Mouse (Mus musculus) lung, embryonic 16.5 days (tissue): ENCODE data around the gene Trp53. TPM values are rescaled to one million over a fixed set of nuclear protein-coding genes. Genes with fewer than 3 reads are reported as not detected.

Source experiments
- ATAC-seq: fragments of 200-750 bp; cut with Nextera tagmentation; 2 replicates; pipeline ENCODE4 v1.8.0; 2017; ENCODE audit warnings: low read depth, mild to moderate bottlenecking, moderate library complexity
- H3K27ac ChIP-seq: fragments of 300-500 bp; sonication (generic); 2 replicates; pipeline ENCODE4 v1.5.1; 2014; ENCODE audit warnings: mild to moderate bottlenecking, control low read depth, low read length
- H3K27me3 ChIP-seq: fragments of 300-500 bp; sonication (generic); 2 replicates; pipeline ENCODE4 v1.6.1; 2014; ENCODE audit warnings: low read depth, low read length, mixed read lengths; ENCODE audit not compliant: control insufficient read depth, insufficient read depth
- H3K36me3 ChIP-seq: fragments of 300-500 bp; sonication (generic); 2 replicates; pipeline ENCODE4 v1.6.1; 2014; ENCODE audit warnings: low read length; ENCODE audit not compliant: control insufficient read depth, insufficient read depth
- H3K4me1 ChIP-seq: fragments of 300-500 bp; sonication (generic); replicated peaks from 2 replicates; pipeline ENCODE4 v1.6.1; 2014; ENCODE audit warnings: low read length, mixed read lengths; ENCODE audit not compliant: control insufficient read depth, insufficient read depth
- H3K4me2 ChIP-seq: fragments of 300-500 bp; sonication (generic); 2 replicates; pipeline ENCODE4 v1.6.1; 2014; ENCODE audit warnings: low read depth, low read length, control low read depth
- H3K4me3 ChIP-seq: fragments of 300-500 bp; sonication (generic); 2 replicates; pipeline ENCODE4 v1.5.1; 2014; ENCODE audit warnings: mild to moderate bottlenecking, low read length, control low read depth
- H3K9ac ChIP-seq: fragments of 300-500 bp; sonication (generic); 2 replicates; pipeline ENCODE4 v1.6.1; 2014; ENCODE audit warnings: low read length, control low read depth
- H3K9me3 ChIP-seq: fragments of 300-500 bp; sonication (generic); 2 replicates; pipeline ENCODE4 v1.6.1; 2016; ENCODE audit warnings: low read length; ENCODE audit not compliant: control insufficient read depth
- WGBS: fragments of 180-500 bp; shearing (Covaris S2); extraction: QIAGEN DNeasy Blood & Tissue Kit; methylation state at CpG from one replicate; pipeline ENCODE4 v1.1.7; 2014; 5-methylcytosine and 5-hydroxymethylcytosine counted together
- polyA plus RNA-seq: library from polyadenylated mRNA; unstranded; fragments of >200 nt; fragmentation: Nextera tagmentation; extraction: Ambion mirVana; gene quantifications from 2 replicates; pipeline ENCODE4 v1.2.1, GENCODE M21; 2015

Gene Trp53
- polyA plus RNA-seq, 1 experiment from 2014 or later: 154 TPM

- peak; percentile 46 for ATAC-seq
- Histone ChIP-seq H3K36me3 (no peaks in the 10 kb centered on the region), H3K4me2 (peak overlapping the region; percentile 89), H3K9ac (peak overlapping the region; percentile 73), H3K4me3 (peak overlapping the region; percentile 58), H3K9me3 (no peaks in the 10 kb centered on the region), H3K27ac (peak overlapping the region; percentile 75), H3K27me3 (no peaks in the 10 kb centered on the region; the same call in 1 of the 2 replicates), H3K4me1 (peaks cover 10% of the 10 kb centered on the region; the same call in 1 of the 2 replicates)
- WGBS: 6% methylated on average over 15 of the region's 15 CpGs
These were observed 33.1 kb upstream of the Trp53 start for GRCm38 (mm10) chr11:69547071-69547470.

- ATAC-seq: no peak
- no peak within 1 kb of the TSS for H3K27ac ChIP-seq
- H3K4me1 ChIP-seq: peaks cover 10% of the 10 kb centered on the region
- H3K4me2 ChIP-seq: no peak within 1 kb of the TSS
- WGBS: 20% methylated on average over 12 of the region's 12 CpGs
- H3K9ac ChIP-seq: no peak within 1 kb of the TSS
- H3K9me3 ChIP-seq: no peaks in the 10 kb centered on the region
- no peaks in the 10 kb centered on the region for H3K36me3 ChIP-seq
- H3K4me3 ChIP-seq: no peak within 1 kb of the TSS
- no peaks in the 10 kb centered on the region; the same call in 1 of the 2 replicates for H3K27me3 ChIP-seq
These were observed 31.0 kb upstream of the Trp53 start, which contains the start of gene Dnah2 for GRCm38 (mm10) chr11:69549060-69549656. TSS of gene Dnah2 (minus strand) at chr11:69549110.

DNA sequence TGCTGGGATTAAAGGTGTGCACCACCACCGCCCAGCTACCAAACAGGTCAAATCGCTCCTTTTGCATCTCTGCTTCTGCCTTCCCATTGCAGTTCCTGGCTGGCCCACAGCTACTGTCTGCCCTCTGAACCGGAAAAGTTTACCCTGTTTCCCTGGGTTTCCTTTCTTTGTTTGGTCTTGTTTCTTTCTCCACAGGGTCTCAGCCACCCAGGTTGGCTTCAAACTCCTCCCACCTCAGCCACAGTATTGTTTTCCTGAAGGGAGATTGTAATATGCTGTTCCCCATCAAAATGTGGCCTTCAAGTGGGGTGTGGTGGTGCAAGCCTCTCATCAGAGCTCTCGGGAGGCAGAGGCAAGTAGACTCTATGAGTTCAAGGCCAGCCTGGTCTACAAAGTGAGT lies 28.8 kb upstream of the Trp53 start:
- Histone ChIP-seq H3K36me3 (no peaks in the 10 kb centered on the region), H3K27me3 (no peaks in the 10 kb centered on the region; the same call in 1 of the 2 replicates), H3K4me2 (no peak overlapping the region), H3K27ac (no peak overlapping the region), H3K4me3 (no peak overlapping the region), H3K9me3 (no peaks in the 10 kb centered on the region), H3K9ac (no peak overlapping the region), H3K4me1 (peaks cover 7% of the 10 kb centered on the region)
- WGBS: 77% methylated on average over 4 of the region's 4 CpGs
- ATAC-seq: no peak

- Histone ChIP-seq H3K36me3 (no peaks in the 10 kb centered on the region), H3K4me3 (no peak overlapping the region), H3K27me3 (no peaks in the 10 kb centered on the region; the same call in 1 of the 2 replicates), H3K9ac (no peak overlapping the region), H3K27ac (no peak overlapping the region), H3K4me1 (no peaks in the 10 kb centered on the region; the same call in 1 of the 2 replicates), H3K4me2 (no peak overlapping the region), H3K9me3 (no peaks in the 10 kb centered on the region)
- 27% methylated on average over 14 of the region's 14 CpGs for WGBS
- ATAC-seq: no peak
These were observed 27.4 kb upstream of the Trp53 start for GRCm38 (mm10) chr11:69552622-69553340.

DNA sequence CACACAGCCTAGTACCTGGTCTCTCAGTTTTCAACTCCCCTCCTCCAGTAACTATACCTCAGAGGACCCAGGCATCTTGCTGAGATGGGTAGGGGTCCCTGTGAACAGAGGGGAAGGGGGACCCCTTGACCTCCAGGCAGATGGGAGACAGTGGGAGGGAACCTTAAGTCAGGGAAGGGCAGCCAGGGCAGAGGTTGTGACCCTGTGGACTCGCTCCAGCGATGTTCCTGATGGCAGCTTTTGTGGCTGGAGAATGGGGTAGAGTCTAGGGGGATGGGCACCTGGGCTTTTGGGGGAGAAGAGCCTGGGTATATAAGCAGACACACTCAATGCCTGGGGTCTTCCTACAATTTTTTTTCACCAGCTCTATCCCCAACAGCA lies 26.8 kb upstream of the Trp53 start:
- H3K27ac ChIP-seq: no peak overlapping the region
- H3K4me3 ChIP-seq: no peak overlapping the region
- H3K36me3 ChIP-seq: no peaks in the 10 kb centered on the region
- no peaks in the 10 kb centered on the region; the same call in 1 of the 2 replicates for H3K4me1 ChIP-seq
- no peaks in the 10 kb centered on the region; the same call in 1 of the 2 replicates for H3K27me3 ChIP-seq
- H3K9me3 ChIP-seq: no peaks in the 10 kb centered on the region
- no peak overlapping the region for H3K9ac ChIP-seq
- ATAC-seq: no peak
- no peak overlapping the region for H3K4me2 ChIP-seq
- 24% methylated on average over 2 of the region's 2 CpGs for WGBS

GRCm38 (mm10) chr11:69554539-69555140 lies 25.5 kb upstream of the Trp53 start:
- Histone ChIP-seq H3K4me2 (no peak overlapping the region), H3K4me3 (no peak overlapping the region)
- no peak for ATAC-seq

DNA sequence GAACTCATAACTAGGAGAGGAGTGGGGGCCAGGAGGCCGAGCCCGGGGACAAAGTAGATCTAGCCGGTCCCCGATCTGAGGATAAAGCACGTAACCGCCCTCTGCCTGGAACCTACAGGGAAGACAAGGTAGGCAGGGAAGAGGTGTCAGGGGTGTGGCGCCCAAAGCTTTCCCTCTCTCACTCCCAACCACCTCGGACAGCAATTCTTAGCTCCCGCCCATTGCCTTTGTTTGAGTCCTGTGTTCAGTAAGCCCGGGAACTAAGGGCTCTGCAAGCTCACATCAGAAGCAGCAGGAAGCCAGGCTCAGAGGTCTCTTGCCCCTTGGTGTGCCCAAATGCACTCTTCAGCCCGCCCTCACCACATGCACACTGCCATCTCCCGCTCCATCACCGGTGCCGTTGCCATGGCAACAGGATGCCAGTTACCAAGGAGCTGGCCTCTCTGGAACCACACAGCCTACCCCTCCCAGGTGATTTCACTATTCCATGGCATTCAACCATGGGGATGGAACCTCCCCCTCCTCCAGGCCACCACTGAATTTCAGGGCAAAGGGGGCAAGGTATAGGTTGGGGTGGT lies 22.7 kb upstream of the Trp53 start:
- Histone ChIP-seq H3K9ac (no peak overlapping the region), H3K4me2 (no peak overlapping the region), H3K4me1 (peaks cover 15% of the 10 kb centered on the region), H3K36me3 (0 out of 2 replicates have a peak, but pooled peaks cover 2% of the 10 kb centered on the region), H3K27me3 (no peaks in the 10 kb centered on the region), H3K27ac (no peak overlapping the region), H3K4me3 (no peak overlapping the region), H3K9me3 (no peaks in the 10 kb centered on the region)
- WGBS: 46% methylated on average over 14 of the region's 14 CpGs
- no peak for ATAC-seq

More at GRCm38 (mm10) chr11:69554539-69555140, 25.5 kb upstream of the Trp53 start:
- Histone ChIP-seq H3K27ac (no peak overlapping the region), H3K36me3 (no peaks in the 10 kb centered on the region), H3K9ac (no peak overlapping the region), H3K4me1 (peaks cover 11% of the 10 kb centered on the region), H3K9me3 (no peaks in the 10 kb centered on the region), H3K27me3 (no peaks in the 10 kb centered on the region)
- WGBS: 62% methylated on average over 5 of the region's 5 CpGs

GRCm38 (mm10) chr11:69558756-69559155 lies 21.4 kb upstream of the Trp53 start:
- no peak overlapping the region for H3K27ac ChIP-seq
- no peaks in the 10 kb centered on the region for H3K27me3 ChIP-seq
- H3K36me3 ChIP-seq: 0 out of 2 replicates have a peak, but pooled peaks cover 2% of the 10 kb centered on the region
- 19% methylated on average over 6 of the region's 6 CpGs for WGBS
- H3K4me1 ChIP-seq: peaks cover 15% of the 10 kb centered on the region
- ATAC-seq: no peak
- H3K4me3 ChIP-seq: no peak overlapping the region; the same call in 1 of the 2 replicates
- no peaks in the 10 kb centered on the region for H3K9me3 ChIP-seq
- peak overlapping the region; percentile 99; the same call in 1 of the 2 replicates for H3K4me2 ChIP-seq
- no peak overlapping the region for H3K9ac ChIP-seq

DNA sequence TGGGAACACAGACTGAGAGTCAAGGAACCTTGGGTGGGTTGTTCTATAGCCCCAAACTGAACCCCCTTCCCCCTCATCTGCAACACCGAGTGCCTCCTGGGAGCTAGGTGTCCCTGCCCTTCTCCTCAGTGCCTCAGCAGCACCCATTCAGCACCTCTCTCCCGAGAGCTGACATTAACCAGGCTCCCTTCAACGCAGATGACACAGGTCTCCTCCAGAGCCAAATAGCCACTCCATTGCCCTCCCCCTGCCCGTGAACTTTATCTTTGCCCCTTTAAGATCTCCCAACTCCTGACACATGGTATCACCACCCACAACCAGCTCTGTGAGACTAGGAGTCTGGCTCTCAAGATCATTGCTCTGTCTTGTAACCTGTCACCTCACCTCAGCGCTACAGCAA lies 21.0 kb upstream of the Trp53 start:
- peak overlapping the region; percentile 61 for H3K4me3 ChIP-seq
- H3K27me3 ChIP-seq: no peaks in the 10 kb centered on the region
- H3K4me1 ChIP-seq: peaks cover 15% of the 10 kb centered on the region
- peak overlapping the region; percentile 78 for H3K9ac ChIP-seq
- peaks cover 3% of the 10 kb centered on the region; the same call in 1 of the 2 replicates for H3K36me3 ChIP-seq
- no peaks in the 10 kb centered on the region for H3K9me3 ChIP-seq
- no peak overlapping the region for H3K27ac ChIP-seq
- H3K4me2 ChIP-seq: peak overlapping the region; percentile 99
- ATAC-seq: no peak
- WGBS: 9% methylated on average over 5 of the region's 5 CpGs
